Mouse (Mus musculus) mouse embryonic stem cell (cell line): ENCODE measurements at regions not wholly inside any gene's neighbourhood (a gene's known extent, or its start where the extent isn't known, plus 50 kb on each side); places are given as distances from the start of the nearest gene placed in this dataset.

Experiments used
- in situ Hi-C, 2 experiments: fragments of 300-500 bp; cut with MboI; formaldehyde crosslinking; loops; 1 replicate in 1 of 2; 3 replicates in 1 of 2; pipeline ENCODE4 v1.14.3; 2019 to 2020; ENCODE audit warnings: low sequenced_read_pairs in 2 of 2, low pct_unique_long_range_greater_than_20kb in 1 of 2, mixed read lengths in 1 of 2; ENCODE audit not compliant: unreplicated experiment in 1 of 2

GRCm38 (mm10) chr4:75535067-75535466 lies 257.0 kb upstream of the Dmac1 start:
- in situ Hi-C loops = no loop called here

GRCm38 (mm10) chr4:75529607-75530006 lies 251.5 kb upstream of the Dmac1 start:
- in situ Hi-C loops = no loop called here

DNA sequence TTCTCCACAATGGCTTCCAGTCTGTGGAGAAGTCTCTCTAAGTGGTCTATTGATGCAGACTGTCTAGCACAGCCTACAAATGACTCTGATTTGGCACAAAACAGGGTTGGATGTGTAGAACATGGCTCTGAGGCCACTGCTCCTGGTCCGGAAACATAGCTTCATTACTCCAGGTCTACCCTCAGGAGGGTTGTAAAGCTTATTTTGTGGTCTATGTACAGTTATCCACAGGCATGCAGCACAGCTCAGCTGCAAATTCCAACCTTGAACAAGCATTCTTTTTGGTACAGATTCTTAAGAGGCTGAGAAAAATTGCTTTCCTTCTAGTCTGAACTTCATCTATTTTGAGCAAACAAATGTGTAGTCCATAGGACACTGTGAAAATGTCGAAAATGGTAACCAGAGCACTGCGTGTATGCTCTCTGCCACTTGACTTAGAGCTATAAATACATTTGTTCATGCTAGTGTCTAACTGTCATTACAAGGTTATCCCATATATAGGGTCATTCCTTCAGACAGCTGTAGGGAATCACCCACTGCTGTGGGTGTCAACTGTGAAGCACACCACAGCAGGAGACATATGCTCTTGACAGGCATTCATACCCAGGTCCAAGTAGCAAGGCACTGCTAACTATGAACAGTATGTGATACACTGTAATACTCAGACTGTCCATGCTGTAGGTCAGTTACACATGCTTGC lies 239.5 kb upstream of the Dmac1 start:
- in situ Hi-C loops = no loop called here
